Mouse (Mus musculus): ENCODE results near the gene Plce1.

- TF ChIP-seq CTCF (IDR thresholded peaks at IDR 0.05; ENCODE audit: low read depth): no peak
- TF ChIP-seq EP300 (IDR thresholded peaks at IDR 0.05; ENCODE audit: low read depth): no peak
These were observed 297.9 kb downstream of the Plce1 start for GRCm38 (mm10) chr19:38778805-38779204.

Data from liver, embryonic 14.5 days (tissue).